Mouse (Mus musculus): ENCODE measurements around the gene Atp10b. TPM values are rescaled to one million over a fixed set of nuclear protein-coding genes. Genes with fewer than 3 reads are reported as not detected.
A peak's percentile ranks its signal among the peaks of the same experiment; 100 is the strongest.

Gene Atp10b
- polyA plus RNA-seq, 1 experiment: 12.0 TPM

GRCm38 (mm10) chr11:43147380-43147779, 2.3 kb upstream of the Atp10b start:
- TF ChIP-seq POLR2A (IDR thresholded peaks at IDR 0.05; ENCODE audit: low read depth, low read length) (no peak), CTCF (IDR thresholded peaks at IDR 0.05; ENCODE audit: extremely low read depth, insufficient read length, insufficient replicate concordance, low read depth, low read length) (no peak)
- Histone ChIP-seq H3K27me3 (ENCODE audit: control insufficient read depth, insufficient read depth, low read length) (no peaks in the 10 kb centered on the region), H3K4me3 (ENCODE audit: low read depth, low read length) (no peak overlapping the region), H3K36me3 (ENCODE audit: control insufficient read depth, insufficient read depth, low read length) (no peaks in the 10 kb centered on the region), H3K4me1 (ENCODE audit: control insufficient read depth, insufficient read depth, insufficient read length, low read length) (peaks cover 15% of the 10 kb centered on the region; the same call in 1 of the 2 replicates), H3K27ac (ENCODE audit: insufficient read depth, low read depth, low read length) (peak overlapping the region; percentile 96)
- WGBS: 68% methylated on average over 2 of the region's 2 CpGs

- WGBS: 20% methylated on average over 1 of the region's 1 CpGs
- Histone ChIP-seq H3K4me3 (ENCODE audit: low read depth, low read length) (no peak overlapping the region), H3K4me1 (ENCODE audit: control insufficient read depth, insufficient read depth, insufficient read length, low read length) (peaks cover 15% of the 10 kb centered on the region; the same call in 1 of the 2 replicates), H3K27ac (ENCODE audit: insufficient read depth, low read depth, low read length) (peak overlapping the region; percentile 96), H3K27me3 (ENCODE audit: control insufficient read depth, insufficient read depth, low read length) (no peaks in the 10 kb centered on the region), H3K36me3 (ENCODE audit: control insufficient read depth, insufficient read depth, low read length) (no peaks in the 10 kb centered on the region)
- no peak for TF ChIP-seq CTCF (IDR thresholded peaks at IDR 0.05; ENCODE audit: extremely low read depth, insufficient read length, insufficient replicate concordance, low read depth, low read length)
- no peak for TF ChIP-seq POLR2A (IDR thresholded peaks at IDR 0.05; ENCODE audit: low read depth, low read length)
Observed at GRCm38 (mm10) chr11:43148341-43148740, 1.3 kb upstream of the Atp10b start.

- peaks cover 4% of the 10 kb centered on the region for H3K4me1 ChIP-seq (ENCODE audit: control insufficient read depth, insufficient read depth, insufficient read length, low read length)
- no peak overlapping the region for H3K4me3 ChIP-seq (ENCODE audit: low read depth, low read length)
- no peaks in the 10 kb centered on the region for H3K27me3 ChIP-seq (ENCODE audit: control insufficient read depth, insufficient read depth, low read length)
- 0 out of 2 replicates have a peak, but pooled peaks cover 2% of the 10 kb centered on the region for H3K36me3 ChIP-seq (ENCODE audit: control insufficient read depth, insufficient read depth, low read length)
- TF ChIP-seq POLR2A (IDR thresholded peaks at IDR 0.05; ENCODE audit: low read depth, low read length) (no peak), CTCF (IDR thresholded peaks at IDR 0.05; ENCODE audit: extremely low read depth, insufficient read length, insufficient replicate concordance, low read depth, low read length) (no peak)
- WGBS: 72% methylated on average over 1 of the region's 1 CpGs
- H3K27ac ChIP-seq (ENCODE audit: insufficient read depth, low read depth, low read length): no peak overlapping the region
Observed at GRCm38 (mm10) chr11:43155004-43155403, 5.3 kb downstream of the Atp10b start.

GRCm38 (mm10) chr11:43155417-43155816, 5.7 kb downstream of the Atp10b start:
- H3K27ac ChIP-seq (ENCODE audit: insufficient read depth, low read depth, low read length): no peak overlapping the region
- peaks cover 4% of the 10 kb centered on the region for H3K4me1 ChIP-seq (ENCODE audit: control insufficient read depth, insufficient read depth, insufficient read length, low read length)
- H3K4me3 ChIP-seq (ENCODE audit: low read depth, low read length): peak overlapping the region; percentile 85; the same call in 1 of the 2 replicates
- 0 out of 2 replicates have a peak, but pooled peaks cover 2% of the 10 kb centered on the region for H3K36me3 ChIP-seq (ENCODE audit: control insufficient read depth, insufficient read depth, low read length)
- TF ChIP-seq CTCF (IDR thresholded peaks at IDR 0.05; ENCODE audit: extremely low read depth, insufficient read length, insufficient replicate concordance, low read depth, low read length): no peak
- peak; percentile 30; the same call in 1 of the 2 replicates for TF ChIP-seq POLR2A (IDR thresholded peaks at IDR 0.05; ENCODE audit: low read depth, low read length)
- WGBS: 32% methylated on average over 2 of the region's 2 CpGs
- H3K27me3 ChIP-seq (ENCODE audit: control insufficient read depth, insufficient read depth, low read length): no peaks in the 10 kb centered on the region

- Histone ChIP-seq H3K4me1 (ENCODE audit: control insufficient read depth, insufficient read depth, insufficient read length, low read length) (peaks cover 11% of the 10 kb centered on the region), H3K27me3 (ENCODE audit: control insufficient read depth, insufficient read depth, low read length) (no peaks in the 10 kb centered on the region), H3K4me3 (ENCODE audit: low read depth, low read length) (peak overlapping the region; percentile 47), H3K27ac (ENCODE audit: insufficient read depth, low read depth, low read length) (peak overlapping the region; percentile 62), H3K36me3 (ENCODE audit: control insufficient read depth, insufficient read depth, low read length) (peaks cover 9% of the 10 kb centered on the region)
- WGBS: 62% methylated on average over 1 of the region's 1 CpGs
- TF ChIP-seq POLR2A (IDR thresholded peaks at IDR 0.05; ENCODE audit: low read depth, low read length) (no peak), CTCF (IDR thresholded peaks at IDR 0.05; ENCODE audit: extremely low read depth, insufficient read length, insufficient replicate concordance, low read depth, low read length) (no peak)
Observed at GRCm38 (mm10) chr11:43158814-43159213, 9.1 kb downstream of the Atp10b start.

- 49% methylated on average over 9 of the region's 9 CpGs for WGBS
- peaks cover 17% of the 10 kb centered on the region for H3K36me3 ChIP-seq (ENCODE audit: control insufficient read depth, insufficient read depth, low read length)
Observed at GRCm38 (mm10) chr11:43160188-43160942, 10.7 kb downstream of the Atp10b start.

GRCm38 (mm10) chr11:43170601-43171000, 20.9 kb downstream of the Atp10b start:
- Histone ChIP-seq H3K4me1 (ENCODE audit: control insufficient read depth, insufficient read depth, insufficient read length, low read length) (peaks cover 22% of the 10 kb centered on the region; the same call in 1 of the 2 replicates), H3K4me3 (ENCODE audit: low read depth, low read length) (no peak overlapping the region), H3K36me3 (ENCODE audit: control insufficient read depth, insufficient read depth, low read length) (peaks cover 24% of the 10 kb centered on the region), H3K27me3 (ENCODE audit: control insufficient read depth, insufficient read depth, low read length) (no peaks in the 10 kb centered on the region), H3K27ac (ENCODE audit: insufficient read depth, low read depth, low read length) (no peak overlapping the region)
- no peak for TF ChIP-seq CTCF (IDR thresholded peaks at IDR 0.05; ENCODE audit: extremely low read depth, insufficient read length, insufficient replicate concordance, low read depth, low read length)
- TF ChIP-seq POLR2A (IDR thresholded peaks at IDR 0.05; ENCODE audit: low read depth, low read length): no peak
- 30% methylated on average over 2 of the region's 2 CpGs for WGBS

More at GRCm38 (mm10) chr11:43160188-43160942, 10.7 kb downstream of the Atp10b start:
- Histone ChIP-seq H3K27me3 (ENCODE audit: control insufficient read depth, insufficient read depth, low read length) (no peaks in the 10 kb centered on the region), H3K4me1 (ENCODE audit: control insufficient read depth, insufficient read depth, insufficient read length, low read length) (peaks cover 11% of the 10 kb centered on the region), H3K27ac (ENCODE audit: insufficient read depth, low read depth, low read length) (peak overlapping the region; percentile 33), H3K4me3 (ENCODE audit: low read depth, low read length) (no peak overlapping the region)
- no peak for TF ChIP-seq CTCF (IDR thresholded peaks at IDR 0.05; ENCODE audit: extremely low read depth, insufficient read length, insufficient replicate concordance, low read depth, low read length)
- no peak for TF ChIP-seq POLR2A (IDR thresholded peaks at IDR 0.05; ENCODE audit: low read depth, low read length)
